Mouse (Mus musculus) liver, postnatal 0 days (tissue): ENCODE data around the gene R3hdml. TPM values are rescaled to one million over a fixed set of nuclear protein-coding genes. Genes with fewer than 3 reads are reported as not detected.
A peak's percentile ranks its signal among the peaks of the same experiment; 100 is the strongest.

Source experiments
- ATAC-seq: fragments of 200-750 bp; cut with Nextera tagmentation; 2 replicates; pipeline ENCODE4 v1.8.0; 2017; ENCODE audit warnings: mild to moderate bottlenecking, moderate library complexity
- DNase-seq: peaks from one replicate; pipeline ENCODE4 v3.0.0-alpha.2; 2016
- H3K27ac ChIP-seq: fragments of 300-500 bp; sonication (generic); 2 replicates; pipeline ENCODE4 v1.5.1; 2014; ENCODE audit warnings: antibody characterized with exemption, moderate library complexity, mild to moderate bottlenecking, low read depth
- H3K27me3 ChIP-seq: fragments of 300-500 bp; sonication (generic); 2 replicates; pipeline ENCODE4 v1.6.1; 2014; ENCODE audit warnings: low read length, control low read depth, mixed read lengths; ENCODE audit not compliant: insufficient read depth
- H3K36me3 ChIP-seq: fragments of 300-500 bp; sonication (generic); replicated peaks from 2 replicates; pipeline ENCODE4 v1.6.1; 2014; ENCODE audit warnings: mild to moderate bottlenecking, control low read depth, low read length, moderate library complexity, mixed read lengths; ENCODE audit not compliant: insufficient read depth
- H3K4me1 ChIP-seq: fragments of 300-500 bp; sonication (generic); 2 replicates; pipeline ENCODE4 v1.6.1; 2014; ENCODE audit warnings: antibody characterized with exemption, mild to moderate bottlenecking, control low read depth; ENCODE audit not compliant: insufficient read depth
- H3K4me2 ChIP-seq: fragments of 300-500 bp; sonication (generic); 2 replicates; pipeline ENCODE4 v1.6.1; 2014; ENCODE audit warnings: low read depth, mild to moderate bottlenecking, low read length, moderate library complexity, mixed read lengths
- H3K4me3 ChIP-seq: fragments of 300-500 bp; sonication (generic); 2 replicates; pipeline ENCODE4 v1.5.1; 2014; ENCODE audit warnings: low read depth, low read length
- H3K9ac ChIP-seq: fragments of 300-500 bp; sonication (generic); replicated peaks from 2 replicates; pipeline ENCODE4 v1.6.1; 2014; ENCODE audit warnings: mild to moderate bottlenecking, moderate library complexity
- H3K9me3 ChIP-seq: fragments of 300-500 bp; sonication (generic); 2 replicates; pipeline ENCODE4 v1.6.1; 2016; ENCODE audit warnings: mild to moderate bottlenecking, control low read depth, low read length, mixed read lengths
- CTCF ChIP-seq: sonication (generic); IDR thresholded peaks from 2 replicates; pipeline ENCODE4 v1.5.1; 2016; ENCODE audit warnings: antibody characterized with exemption, low read depth
- EP300 ChIP-seq: IDR thresholded peaks from 2 replicates; pipeline ENCODE4 v1.6.1; 2016; ENCODE audit warnings: antibody characterized with exemption, low read depth, mild to moderate bottlenecking
- WGBS: fragments of 180-500 bp; shearing (Covaris S2); extraction: QIAGEN DNeasy Blood & Tissue Kit; methylation state at CpG from one replicate; pipeline ENCODE4 v1.1.7; 2014; ENCODE audit not compliant: insufficient replicate concordance; 5-methylcytosine and 5-hydroxymethylcytosine counted together
- polyA plus RNA-seq: library from polyadenylated mRNA; unstranded; fragments of >200 nt; fragmentation: Nextera tagmentation; extraction: Ambion mirVana; gene quantifications from 2 replicates; pipeline ENCODE4 v1.2.1, GENCODE M21; 2015

R3hdml gene
- polyA plus RNA-seq, 1 experiment from 2014 or later = not detected

DNA sequence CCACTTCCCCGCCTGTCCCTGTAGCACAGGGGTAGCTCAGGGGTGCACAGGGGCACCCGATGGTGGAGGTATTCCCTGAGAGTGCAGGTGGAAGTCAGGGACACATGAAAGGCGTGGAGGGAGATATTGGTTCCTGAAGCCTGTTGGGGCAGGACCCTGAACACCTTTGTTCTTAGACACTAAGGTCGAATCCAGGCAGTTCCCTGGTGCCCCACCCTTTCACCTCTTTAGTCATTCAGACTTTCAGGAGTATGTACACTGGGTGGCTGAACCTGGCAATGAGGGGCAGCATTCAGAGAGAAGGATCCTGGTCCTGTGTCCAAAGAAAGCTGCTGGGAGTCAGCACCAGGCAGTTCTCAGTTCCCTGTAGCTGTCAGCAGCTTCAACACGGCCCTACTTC lies 29.7 kb upstream of the R3hdml start:
- no peak overlapping the region for H3K27ac ChIP-seq
- 66% methylated on average over 5 of the region's 5 CpGs for WGBS
- H3K4me3 ChIP-seq = no peak overlapping the region
- H3K9me3 ChIP-seq = no peaks in the 10 kb centered on the region
- no peak for TF ChIP-seq CTCF
- TF ChIP-seq EP300 = no peak
- ATAC-seq (no peak), DNase-seq (no peak)
- peaks cover 6% of the 10 kb centered on the region; the same call in 1 of the 2 replicates for H3K27me3 ChIP-seq
- H3K36me3 ChIP-seq = no peaks in the 10 kb centered on the region; the same call in 1 of the 2 replicates
- H3K9ac ChIP-seq = no peak overlapping the region
- no peak overlapping the region for H3K4me2 ChIP-seq
- no peaks in the 10 kb centered on the region for H3K4me1 ChIP-seq

DNA sequence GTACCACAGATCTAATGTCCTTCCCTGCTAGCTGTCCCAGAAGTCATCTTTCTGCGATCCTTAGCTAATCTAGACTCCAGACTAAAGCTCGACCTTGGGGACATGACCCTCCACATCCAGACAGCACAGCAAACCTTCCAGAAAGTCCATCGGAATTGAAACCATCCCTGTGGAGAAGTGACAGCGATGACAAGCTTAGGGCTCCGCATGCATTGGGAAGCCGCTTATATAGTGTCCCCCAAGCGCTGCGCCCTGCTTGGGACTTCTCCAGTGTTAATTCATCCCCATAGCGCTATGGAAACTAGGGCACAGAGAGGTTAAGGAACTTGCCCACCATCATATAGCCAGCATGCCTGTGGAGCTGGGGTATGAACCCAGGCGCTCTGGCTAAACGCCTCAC lies 29.3 kb upstream of the R3hdml start:
- Histone ChIP-seq H3K27me3 (peaks cover 6% of the 10 kb centered on the region; the same call in 1 of the 2 replicates), H3K4me1 (no peaks in the 10 kb centered on the region), H3K36me3 (peaks cover 1% of the 10 kb centered on the region; the same call in 1 of the 2 replicates), H3K27ac (no peak overlapping the region), H3K9me3 (no peaks in the 10 kb centered on the region), H3K4me3 (no peak overlapping the region), H3K4me2 (no peak overlapping the region), H3K9ac (no peak overlapping the region)
- 68% methylated on average over 11 of the region's 11 CpGs for WGBS
- no peak for ATAC-seq
- no peak for TF ChIP-seq CTCF
- no peak for TF ChIP-seq EP300
- DNase-seq = no peak

DNA sequence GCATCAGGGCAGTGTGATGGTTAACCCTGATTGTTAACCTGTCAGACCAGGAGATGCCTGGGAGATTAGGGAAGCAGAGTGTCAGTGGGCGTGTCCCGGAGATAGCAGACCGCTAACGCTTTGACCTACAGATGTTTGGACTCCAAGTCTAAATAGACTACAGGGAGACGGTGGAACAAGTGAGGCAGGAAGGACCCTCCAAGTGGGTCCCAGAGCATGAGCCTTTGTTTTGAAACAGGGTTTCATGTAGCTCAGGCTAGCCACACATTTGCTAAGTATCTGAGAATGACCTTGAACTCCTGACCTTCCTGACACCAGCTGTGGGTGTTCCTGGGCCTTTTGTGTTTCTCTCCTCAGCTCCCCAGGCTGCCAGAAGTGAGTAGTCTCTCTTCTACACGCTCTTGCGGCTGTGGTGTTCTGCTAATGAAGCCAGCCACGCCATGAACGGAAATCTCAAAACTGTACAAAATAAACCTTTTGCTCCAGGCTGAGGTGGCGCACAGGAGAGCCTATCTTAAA lies 28.8 kb upstream of the R3hdml start:
- WGBS = 54% methylated on average over 10 of the region's 10 CpGs
- H3K27me3 ChIP-seq = peaks cover 4% of the 10 kb centered on the region; the same call in 1 of the 2 replicates
- no peak overlapping the region for H3K4me2 ChIP-seq
- no peak for DNase-seq
- peaks cover 5% of the 10 kb centered on the region; the same call in 1 of the 2 replicates for H3K36me3 ChIP-seq
- no peak overlapping the region for H3K9ac ChIP-seq
- no peak for TF ChIP-seq CTCF
- H3K4me3 ChIP-seq = no peak overlapping the region
- H3K27ac ChIP-seq = no peak overlapping the region
- ATAC-seq = 0 out of 2 replicates have a peak, but pooled peaks have one; percentile 26
- no peaks in the 10 kb centered on the region for H3K9me3 ChIP-seq
- H3K4me1 ChIP-seq = no peaks in the 10 kb centered on the region

DNA sequence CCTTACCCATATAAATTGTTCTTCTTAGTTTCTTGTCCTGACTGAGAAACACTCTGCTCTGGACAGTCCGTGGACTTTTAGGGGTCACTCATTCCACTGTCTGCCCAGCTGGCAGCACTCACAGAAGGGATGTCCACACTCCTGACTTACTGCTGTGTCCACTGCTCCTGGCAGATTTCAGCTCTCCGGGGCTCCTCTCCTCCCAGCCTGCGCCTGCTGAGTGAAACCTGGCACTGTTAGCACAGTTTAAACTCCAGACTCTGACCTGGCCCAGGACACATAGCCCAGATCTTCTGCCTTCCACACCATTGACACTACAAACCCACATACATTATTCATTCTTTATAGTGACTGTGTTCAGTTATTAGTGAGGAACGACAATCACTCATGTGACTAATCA lies 28.1 kb upstream of the R3hdml start:
- Histone ChIP-seq H3K9me3 (no peaks in the 10 kb centered on the region), H3K27me3 (no peaks in the 10 kb centered on the region), H3K9ac (no peak overlapping the region), H3K27ac (no peak overlapping the region), H3K4me2 (no peak overlapping the region), H3K4me1 (no peaks in the 10 kb centered on the region), H3K4me3 (no peak overlapping the region), H3K36me3 (peaks cover 6% of the 10 kb centered on the region; the same call in 1 of the 2 replicates)
- no peak for DNase-seq
- 0 out of 2 replicates have a peak, but pooled peaks have one; percentile 21 for ATAC-seq
- TF ChIP-seq CTCF = no peak
- TF ChIP-seq EP300 = no peak
- WGBS = 67% methylated on average over 4 of the region's 4 CpGs

DNA sequence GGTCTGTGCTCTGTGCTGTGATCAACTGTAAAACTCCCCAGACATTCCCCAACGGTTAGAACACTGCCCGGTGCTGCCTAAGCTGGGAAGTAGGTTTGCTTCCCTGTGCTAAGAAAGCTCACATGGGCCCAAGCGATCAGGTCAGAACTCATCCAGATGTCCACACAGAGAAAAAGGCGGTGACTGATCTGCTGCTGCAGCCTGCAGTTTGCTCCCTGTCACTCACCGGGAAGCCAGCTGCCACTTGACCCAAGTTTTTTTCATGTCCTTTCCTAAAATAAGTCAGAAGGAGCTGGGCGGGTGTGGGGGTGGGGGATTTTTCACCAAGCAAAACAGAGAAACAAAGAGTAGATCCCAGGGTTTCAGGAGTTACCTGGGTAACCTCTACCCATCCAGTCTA lies 27.6 kb upstream of the R3hdml start:
- H3K4me3 ChIP-seq = no peak overlapping the region
- ATAC-seq = no peak
- H3K9ac ChIP-seq = no peak overlapping the region
- 69% methylated on average over 6 of the region's 6 CpGs for WGBS
- H3K9me3 ChIP-seq = no peaks in the 10 kb centered on the region
- H3K4me2 ChIP-seq = no peak overlapping the region
- no peaks in the 10 kb centered on the region for H3K4me1 ChIP-seq
- TF ChIP-seq EP300 = no peak
- TF ChIP-seq CTCF = no peak
- no peak overlapping the region for H3K27ac ChIP-seq
- no peaks in the 10 kb centered on the region for H3K27me3 ChIP-seq
- no peak for DNase-seq
- H3K36me3 ChIP-seq = peaks cover 8% of the 10 kb centered on the region

DNA sequence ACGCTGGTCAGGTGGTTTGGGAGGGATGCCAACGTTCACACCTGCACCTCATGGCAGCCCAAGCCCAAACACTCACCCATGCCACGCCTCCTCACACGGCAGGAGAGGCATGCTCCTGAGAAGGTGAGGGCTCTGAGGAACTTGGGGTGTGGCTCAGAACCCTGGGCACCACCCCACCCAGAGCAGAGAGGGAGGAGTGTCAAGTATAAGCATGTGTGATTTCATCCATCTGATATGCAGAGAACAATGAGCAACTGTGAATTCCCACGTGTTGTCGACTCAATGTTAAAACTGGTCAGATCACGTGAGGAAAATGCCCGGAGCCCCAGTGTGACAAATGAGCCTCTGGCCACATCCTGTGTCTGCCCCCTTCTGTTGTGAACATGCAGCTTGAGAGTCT lies 25.3 kb upstream of the R3hdml start:
- H3K9ac ChIP-seq = no peak overlapping the region
- no peak overlapping the region for H3K4me3 ChIP-seq
- no peaks in the 10 kb centered on the region for H3K9me3 ChIP-seq
- ATAC-seq (no peak), DNase-seq (no peak)
- H3K36me3 ChIP-seq = peaks cover 11% of the 10 kb centered on the region
- WGBS = 63% methylated on average over 8 of the region's 8 CpGs
- H3K27ac ChIP-seq = no peak overlapping the region
- TF ChIP-seq CTCF (no peak), EP300 (no peak)
- H3K27me3 ChIP-seq = no peaks in the 10 kb centered on the region
- H3K4me2 ChIP-seq = no peak overlapping the region
- peaks cover 7% of the 10 kb centered on the region; the same call in 1 of the 2 replicates for H3K4me1 ChIP-seq

DNA sequence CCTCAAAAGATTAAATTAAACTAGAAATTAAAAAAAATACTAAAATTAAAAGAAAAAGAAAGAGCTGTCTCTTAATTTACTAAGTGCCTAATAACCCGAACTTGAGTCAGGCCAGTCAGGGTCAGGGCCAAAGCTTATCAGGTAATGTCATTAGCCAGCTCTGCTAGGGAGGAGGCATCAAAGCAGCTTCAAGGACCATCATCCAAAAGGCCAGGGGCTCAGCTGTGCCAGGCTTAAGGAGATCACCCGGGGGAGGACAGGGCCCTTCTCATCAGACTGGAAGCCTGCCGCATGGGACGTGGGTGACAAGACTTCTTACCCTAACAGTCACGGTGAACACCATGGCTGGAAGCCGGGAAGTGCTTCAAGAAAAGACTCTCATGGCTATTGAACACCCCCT lies 24.5 kb upstream of the R3hdml start:
- no peak for DNase-seq
- H3K36me3 ChIP-seq = peaks cover 11% of the 10 kb centered on the region
- no peak for ATAC-seq
- H3K9me3 ChIP-seq = no peaks in the 10 kb centered on the region
- H3K4me3 ChIP-seq = no peak overlapping the region
- no peak overlapping the region for H3K27ac ChIP-seq
- H3K4me1 ChIP-seq = peaks cover 7% of the 10 kb centered on the region; the same call in 1 of the 2 replicates
- H3K9ac ChIP-seq = no peak overlapping the region
- TF ChIP-seq CTCF (no peak), EP300 (no peak)
- no peaks in the 10 kb centered on the region for H3K27me3 ChIP-seq
- H3K4me2 ChIP-seq = no peak overlapping the region
- WGBS = 81% methylated on average over 6 of the region's 6 CpGs
